Mouse (Mus musculus) hindbrain, embryonic 12.5 days (tissue): ENCODE measurements at regions not wholly inside any gene's neighbourhood (a gene's known extent, or its start where the extent isn't known, plus 50 kb on each side); places are given as distances from the start of the nearest gene placed in this dataset.

Experiments
- ATAC-seq: fragments of 200-750 bp; cut with Nextera tagmentation; 2 replicates; pipeline ENCODE4 v1.8.0; 2017; ENCODE audit warnings: moderate TSS enrichment; ENCODE audit not compliant: low FRiP score
- H3K27ac ChIP-seq: fragments of 300-500 bp; sonication (generic); 2 replicates; pipeline ENCODE4 v1.5.1; 2016; ENCODE audit warnings: mild to moderate bottlenecking
- H3K27me3 ChIP-seq: fragments of 300-500 bp; sonication (generic); 2 replicates; pipeline ENCODE4 v1.6.1; 2016; ENCODE audit warnings: mild to moderate bottlenecking
- H3K36me3 ChIP-seq: fragments of 300-500 bp; sonication (generic); 2 replicates; pipeline ENCODE4 v1.6.1; 2016; ENCODE audit warnings: mild to moderate bottlenecking
- H3K4me1 ChIP-seq: fragments of 300-500 bp; sonication (generic); 2 replicates; pipeline ENCODE4 v1.6.1; 2016
- H3K4me2 ChIP-seq: fragments of 300-500 bp; sonication (generic); replicated peaks from 2 replicates; pipeline ENCODE4 v1.6.1; 2016; ENCODE audit warnings: mild to moderate bottlenecking
- H3K4me3 ChIP-seq: fragments of 300-500 bp; sonication (generic); 2 replicates; pipeline ENCODE4 v1.5.1; 2016; ENCODE audit warnings: mild to moderate bottlenecking
- H3K9ac ChIP-seq: fragments of 300-500 bp; sonication (generic); 2 replicates; pipeline ENCODE4 v1.6.1; 2016; ENCODE audit warnings: mild to moderate bottlenecking, moderate library complexity
- H3K9me3 ChIP-seq: fragments of 300-500 bp; sonication (generic); replicated peaks from 2 replicates; pipeline ENCODE4 v1.6.1; 2016; ENCODE audit warnings: mild to moderate bottlenecking
- whole genome bisulfite sequencing: fragments of 180-500 bp; shearing (Covaris S2); methylation state at CpG from one replicate; pipeline ENCODE4 v1.1.7; 2016; 5-methylcytosine and 5-hydroxymethylcytosine counted together

DNA sequence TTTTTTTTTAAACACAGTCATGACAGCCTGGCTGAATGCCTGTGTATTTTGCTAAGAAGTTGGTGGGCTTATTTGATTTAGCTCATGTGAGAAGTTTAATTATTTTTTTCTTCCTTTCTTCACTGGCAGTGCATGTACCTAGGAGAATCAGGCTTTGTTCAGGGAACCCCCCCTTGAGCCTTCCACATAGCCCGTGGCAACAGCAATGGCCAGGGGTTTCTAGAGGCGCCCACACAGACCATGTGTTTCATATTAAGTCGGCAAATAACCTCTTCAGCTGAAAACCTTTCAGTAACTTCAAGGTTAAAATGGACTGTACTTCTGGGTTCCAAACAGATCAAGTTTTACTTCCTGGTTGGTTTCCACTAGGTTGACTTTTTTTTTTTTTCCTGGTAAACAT is 218.3 kb downstream of the Slc30a10 start:
- WGBS: 59% methylated on average over 3 of the region's 3 CpGs
- Histone ChIP-seq H3K27me3 (no peaks in the 10 kb centered on the region), H3K9me3 (no peaks in the 10 kb centered on the region), H3K4me1 (0 out of 2 replicates have a peak, but pooled peaks cover 7% of the 10 kb centered on the region), H3K27ac (no peak overlapping the region; the same call in 1 of the 2 replicates), H3K9ac (no peak overlapping the region), H3K4me2 (no peak overlapping the region), H3K36me3 (no peaks in the 10 kb centered on the region), H3K4me3 (no peak overlapping the region)
- ATAC-seq: no peak

DNA sequence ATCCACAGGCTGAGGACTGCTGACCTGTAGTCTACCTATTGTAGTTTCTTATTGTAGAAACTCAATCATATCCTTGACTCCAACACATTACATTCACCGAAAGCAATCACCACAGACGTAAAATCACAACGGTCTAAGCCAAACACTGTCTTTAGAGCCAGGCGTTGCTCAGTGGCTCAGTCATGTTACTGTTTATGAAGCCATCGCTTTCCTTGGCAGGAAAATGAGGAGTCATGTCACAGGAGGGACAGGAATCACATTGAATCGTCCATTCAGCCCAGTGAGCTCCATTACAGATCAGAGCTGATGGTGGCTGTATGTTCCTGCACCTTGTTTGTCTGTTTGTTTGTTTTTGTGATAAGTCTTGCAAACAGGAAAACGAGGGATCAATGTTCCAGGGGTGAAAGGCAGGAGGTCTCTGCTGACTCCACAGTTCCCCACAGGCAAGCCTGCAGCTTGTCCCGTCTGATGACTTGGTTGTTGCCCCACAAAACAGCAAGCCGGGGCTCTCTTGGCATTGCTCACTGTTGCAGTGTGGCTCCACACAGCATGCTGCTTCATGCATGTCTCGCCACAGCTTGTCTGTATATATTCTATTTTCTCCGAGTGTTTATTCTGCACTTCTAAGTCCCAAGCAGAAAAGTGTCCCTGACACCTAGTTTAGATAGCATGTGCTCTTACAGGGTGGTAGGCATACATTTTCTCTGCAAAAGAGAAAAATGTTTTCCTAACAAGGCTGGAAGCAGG is 221.2 kb downstream of the Slc30a10 start:
- H3K36me3 ChIP-seq: no peaks in the 10 kb centered on the region
- H3K9ac ChIP-seq: no peak overlapping the region
- H3K4me2 ChIP-seq: no peak overlapping the region
- ATAC-seq: no peak
- H3K9me3 ChIP-seq: no peaks in the 10 kb centered on the region
- H3K4me1 ChIP-seq: 0 out of 2 replicates have a peak, but pooled peaks cover 3% of the 10 kb centered on the region
- no peak overlapping the region for H3K27ac ChIP-seq
- WGBS: 83% methylated on average over 11 of the region's 11 CpGs
- no peak overlapping the region for H3K4me3 ChIP-seq
- H3K27me3 ChIP-seq: no peaks in the 10 kb centered on the region

DNA sequence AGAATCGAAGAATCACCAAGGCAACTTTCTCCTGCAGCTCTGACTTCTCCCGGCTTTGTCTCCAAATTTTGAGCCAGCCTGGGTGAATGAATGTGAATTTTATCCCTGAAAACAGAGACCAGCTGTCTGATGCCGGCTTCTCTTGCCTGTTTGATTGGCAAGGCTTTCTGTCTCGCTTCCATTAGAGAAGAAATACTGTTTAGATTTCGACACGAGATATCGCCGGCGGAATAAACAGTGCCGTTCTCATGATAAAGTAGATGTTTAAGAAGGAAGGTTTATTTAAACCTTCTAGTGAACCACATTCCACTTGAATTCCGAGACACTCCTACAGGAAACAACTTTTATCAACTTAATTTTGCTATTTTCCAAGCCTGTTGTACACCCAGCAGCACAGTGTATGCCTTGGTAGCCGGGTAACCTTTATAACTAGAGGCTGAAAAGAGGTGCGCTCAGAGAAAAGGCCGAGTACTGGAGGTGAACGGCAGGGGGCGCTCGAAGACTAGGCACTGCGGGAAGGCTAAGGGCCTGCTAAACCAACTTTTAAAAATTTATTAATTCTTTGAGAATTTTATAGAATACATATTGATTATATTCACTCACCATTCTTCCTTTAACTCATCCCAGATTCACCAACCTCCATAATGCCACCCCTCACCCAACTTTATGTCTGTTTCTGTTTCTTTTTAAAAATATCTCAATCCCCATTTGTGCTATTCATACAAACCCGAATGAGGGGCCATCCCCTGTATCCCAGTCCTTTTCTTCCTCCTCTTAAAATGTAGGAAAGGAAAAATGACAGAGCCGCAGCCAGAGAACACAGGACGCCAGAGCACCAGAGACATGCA is 227.2 kb downstream of the Slc30a10 start:
- H3K36me3 ChIP-seq: no peaks in the 10 kb centered on the region
- no peak overlapping the region for H3K4me3 ChIP-seq
- 0 out of 2 replicates have a peak overlapping the region, but pooled peaks have one; percentile 24 for H3K27ac ChIP-seq
- H3K27me3 ChIP-seq: no peaks in the 10 kb centered on the region
- no peaks in the 10 kb centered on the region for H3K9me3 ChIP-seq
- no peaks in the 10 kb centered on the region for H3K4me1 ChIP-seq
- no peak overlapping the region for H3K9ac ChIP-seq
- ATAC-seq: peak; percentile 72
- H3K4me2 ChIP-seq: peak overlapping the region; percentile 33
- 33% methylated on average over 21 of the region's 21 CpGs for WGBS

DNA sequence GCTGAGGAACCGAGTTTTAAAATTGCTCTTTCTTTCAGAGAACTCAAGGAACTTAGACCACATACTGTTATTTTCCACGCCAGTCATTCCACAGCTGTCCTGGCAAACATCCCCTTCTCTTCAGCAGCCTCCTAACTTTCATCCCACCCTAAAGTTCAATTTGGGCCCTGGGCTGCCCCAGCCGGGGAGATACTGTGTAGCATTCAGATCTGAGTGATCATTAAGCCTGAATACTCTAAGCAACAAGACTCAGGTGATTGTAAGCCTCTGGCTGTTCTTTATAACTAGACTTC is 227.8 kb downstream of the Slc30a10 start:
- Histone ChIP-seq H3K27ac (0 out of 2 replicates have a peak overlapping the region, but pooled peaks have one; percentile 5), H3K4me2 (no peak overlapping the region), H3K4me3 (no peak overlapping the region), H3K9ac (no peak overlapping the region), H3K36me3 (no peaks in the 10 kb centered on the region), H3K9me3 (no peaks in the 10 kb centered on the region), H3K27me3 (no peaks in the 10 kb centered on the region), H3K4me1 (no peaks in the 10 kb centered on the region)
- WGBS: 47% methylated on average over 3 of the region's 3 CpGs
- no peak for ATAC-seq

DNA sequence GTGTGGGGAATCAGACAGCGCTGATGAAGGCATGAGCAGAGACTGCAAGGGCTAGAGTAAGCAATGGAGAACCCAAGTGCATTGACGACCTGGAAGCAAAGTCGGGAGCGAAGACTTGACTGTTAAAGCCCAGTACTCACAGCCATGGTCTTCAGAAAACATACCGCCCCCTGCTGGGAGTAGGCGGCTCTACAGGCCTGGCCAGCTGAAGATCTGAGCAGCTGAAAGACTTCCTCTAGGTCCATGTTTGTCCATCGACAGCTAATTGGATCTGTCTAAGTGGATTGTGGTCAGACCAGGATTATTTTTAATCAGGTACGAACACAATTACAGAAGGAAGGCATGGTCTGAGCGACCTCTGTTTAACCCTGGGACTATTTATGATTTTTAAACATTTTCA is 230.0 kb downstream of the Slc30a10 start:
- H3K27me3 ChIP-seq: no peaks in the 10 kb centered on the region
- ATAC-seq: no peak
- no peak overlapping the region for H3K4me3 ChIP-seq
- H3K4me1 ChIP-seq: no peaks in the 10 kb centered on the region
- H3K4me2 ChIP-seq: no peak overlapping the region
- no peaks in the 10 kb centered on the region for H3K36me3 ChIP-seq
- no peak overlapping the region for H3K27ac ChIP-seq
- WGBS: 76% methylated on average over 9 of the region's 9 CpGs
- H3K9ac ChIP-seq: no peak overlapping the region
- H3K9me3 ChIP-seq: no peaks in the 10 kb centered on the region

DNA sequence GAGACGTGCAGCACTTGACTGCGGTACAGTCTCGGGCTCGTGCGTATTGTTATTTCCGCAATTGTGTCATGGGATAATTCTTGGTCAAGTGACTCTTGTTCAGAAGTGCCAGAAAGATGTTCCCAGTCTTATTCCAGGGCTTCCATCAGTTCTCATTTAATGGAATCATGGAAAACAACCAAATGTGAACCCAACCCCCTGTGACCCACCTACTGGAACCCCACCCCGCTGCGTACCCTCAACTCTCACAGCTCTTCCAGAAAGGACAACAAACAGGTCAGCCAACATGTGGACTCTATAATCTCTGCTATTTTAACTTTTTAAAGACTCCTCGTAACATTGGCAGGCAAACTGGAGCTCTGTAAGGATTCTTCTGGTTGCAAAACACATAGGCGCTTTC is 233.9 kb downstream of the Slc30a10 start:
- Histone ChIP-seq H3K4me2 (no peak overlapping the region), H3K27ac (no peak overlapping the region), H3K4me3 (no peak overlapping the region), H3K4me1 (no peaks in the 10 kb centered on the region), H3K27me3 (no peaks in the 10 kb centered on the region), H3K36me3 (no peaks in the 10 kb centered on the region), H3K9ac (no peak overlapping the region), H3K9me3 (no peaks in the 10 kb centered on the region)
- 89% methylated on average over 10 of the region's 10 CpGs for whole genome bisulfite sequencing
- no peak for ATAC-seq

DNA sequence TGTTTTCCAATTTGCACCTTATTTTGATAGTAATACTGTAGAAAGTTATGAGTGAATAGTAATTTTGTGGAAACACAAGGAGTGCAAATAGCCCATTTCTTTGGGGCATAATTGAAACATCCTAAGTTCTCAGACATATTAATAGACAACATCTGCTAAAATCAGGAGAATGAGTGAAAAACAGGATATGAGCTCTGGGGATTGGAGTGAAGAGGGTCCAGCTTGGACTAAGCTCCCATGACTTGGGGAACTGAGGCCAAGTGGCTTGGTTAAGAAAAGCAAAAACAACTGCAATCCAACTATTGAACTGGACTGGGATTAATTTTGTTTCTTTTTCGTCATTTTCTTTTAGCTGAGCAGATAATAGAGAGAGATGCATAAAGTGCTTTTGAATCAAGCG is 240.7 kb downstream of the Slc30a10 start:
- H3K27ac ChIP-seq: no peak overlapping the region
- no peaks in the 10 kb centered on the region for H3K27me3 ChIP-seq
- ATAC-seq: no peak
- no peak overlapping the region for H3K4me3 ChIP-seq
- no peak overlapping the region for H3K9ac ChIP-seq
- H3K9me3 ChIP-seq: no peaks in the 10 kb centered on the region
- H3K36me3 ChIP-seq: no peaks in the 10 kb centered on the region
- WGBS: 91% methylated on average over 2 of the region's 2 CpGs
- no peak overlapping the region for H3K4me2 ChIP-seq
- H3K4me1 ChIP-seq: no peaks in the 10 kb centered on the region

DNA sequence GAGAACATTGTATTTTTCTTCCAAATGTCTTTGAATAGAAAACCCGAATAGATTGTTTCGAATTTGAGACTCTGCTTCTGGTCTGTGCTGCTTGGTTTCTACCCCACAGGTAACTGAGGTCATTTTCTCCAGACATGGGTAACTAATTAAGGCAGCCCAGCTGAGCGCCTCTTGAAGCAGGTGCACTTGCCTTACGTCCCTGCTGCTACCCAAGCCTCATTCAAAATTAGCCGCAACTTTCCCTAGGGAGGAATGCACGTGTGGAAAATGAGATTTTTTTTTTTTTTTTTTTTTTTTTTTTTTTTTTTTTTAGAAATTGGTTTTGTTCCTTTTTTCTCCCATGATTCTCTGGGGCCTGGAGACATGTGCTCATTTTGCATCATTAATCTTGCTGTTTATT is 245.1 kb downstream of the Slc30a10 start:
- no peak for ATAC-seq
- WGBS: 63% methylated on average over 6 of the region's 6 CpGs
- Histone ChIP-seq H3K9ac (no peak overlapping the region), H3K36me3 (no peaks in the 10 kb centered on the region), H3K27me3 (no peaks in the 10 kb centered on the region), H3K27ac (no peak overlapping the region), H3K4me3 (no peak overlapping the region), H3K4me2 (no peak overlapping the region), H3K4me1 (no peaks in the 10 kb centered on the region), H3K9me3 (no peaks in the 10 kb centered on the region)

DNA sequence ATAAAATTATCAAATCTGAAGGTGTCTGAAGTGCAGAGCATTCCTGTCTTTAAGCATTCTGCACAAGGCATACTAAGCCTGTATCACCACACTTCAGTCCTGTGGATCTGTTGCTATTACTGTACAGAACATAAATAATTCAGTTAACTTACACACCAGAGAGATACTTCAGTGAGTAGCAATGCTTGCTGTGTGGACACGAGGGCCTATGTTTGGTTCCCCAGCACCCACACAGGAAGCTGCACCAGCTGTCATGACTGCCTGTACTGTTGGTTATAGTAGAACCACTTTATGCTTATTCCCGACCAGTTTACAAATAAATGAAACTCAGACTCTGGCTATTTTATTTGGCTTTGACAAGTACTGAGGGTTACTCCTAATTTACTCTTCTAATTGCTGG is 271.7 kb downstream of the Slc30a10 start:
- no peak for ATAC-seq
- Histone ChIP-seq H3K27ac (no peak overlapping the region), H3K4me2 (no peak overlapping the region), H3K4me3 (no peak overlapping the region), H3K9ac (no peak overlapping the region), H3K9me3 (no peaks in the 10 kb centered on the region), H3K27me3 (no peaks in the 10 kb centered on the region), H3K4me1 (0 out of 2 replicates have a peak, but pooled peaks cover 2% of the 10 kb centered on the region), H3K36me3 (no peaks in the 10 kb centered on the region)
- 87% methylated on average over 2 of the region's 2 CpGs for WGBS

DNA sequence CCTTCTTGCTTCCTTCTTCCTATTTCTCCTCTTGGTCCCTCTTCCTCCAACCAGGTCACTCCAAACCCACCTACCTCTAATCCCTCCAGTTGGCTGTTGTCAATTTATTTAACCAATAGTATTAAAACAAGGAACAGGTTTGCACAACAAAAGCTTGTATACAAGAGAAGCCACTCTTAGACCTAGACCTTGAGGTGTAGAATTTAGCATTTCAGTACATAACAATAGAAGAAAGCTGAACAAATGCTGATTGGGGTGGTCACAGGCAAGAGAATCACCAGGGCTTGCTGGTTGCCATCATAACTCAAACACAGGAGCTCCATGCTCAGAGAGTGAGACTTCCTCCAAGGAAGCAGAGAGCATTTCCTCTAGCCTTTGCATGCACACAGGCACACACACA is 272.2 kb downstream of the Slc30a10 start:
- no peaks in the 10 kb centered on the region for H3K36me3 ChIP-seq
- H3K27ac ChIP-seq: no peak overlapping the region
- H3K9ac ChIP-seq: no peak overlapping the region
- H3K27me3 ChIP-seq: no peaks in the 10 kb centered on the region
- no peak overlapping the region for H3K4me3 ChIP-seq
- no peaks in the 10 kb centered on the region for H3K9me3 ChIP-seq
- ATAC-seq: no peak
- H3K4me1 ChIP-seq: 0 out of 2 replicates have a peak, but pooled peaks cover 2% of the 10 kb centered on the region
- H3K4me2 ChIP-seq: no peak overlapping the region

DNA sequence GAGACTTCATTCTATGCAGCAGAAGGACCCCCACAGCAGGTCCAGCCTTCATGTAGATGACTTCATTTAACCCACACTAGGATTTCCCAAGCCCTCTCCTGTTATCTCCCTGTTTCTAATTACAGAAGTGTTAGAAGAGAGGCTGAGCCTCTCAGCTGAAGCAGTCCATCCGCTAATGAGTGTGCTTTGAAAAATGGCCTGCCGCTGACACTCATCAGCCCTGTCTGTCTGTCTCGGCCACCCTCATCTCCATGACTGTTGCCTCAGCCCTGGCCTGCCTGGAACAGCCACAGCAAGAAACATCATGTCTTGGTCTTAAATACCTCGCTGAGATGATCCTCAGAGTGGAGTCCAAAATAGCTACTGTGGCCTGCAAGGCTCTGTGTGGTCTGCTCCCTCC is 273.1 kb downstream of the Slc30a10 start:
- Histone ChIP-seq H3K36me3 (no peaks in the 10 kb centered on the region), H3K9me3 (no peaks in the 10 kb centered on the region), H3K4me3 (no peak overlapping the region), H3K9ac (no peak overlapping the region), H3K27me3 (no peaks in the 10 kb centered on the region), H3K27ac (no peak overlapping the region), H3K4me1 (0 out of 2 replicates have a peak, but pooled peaks cover 2% of the 10 kb centered on the region), H3K4me2 (no peak overlapping the region)
- 63% methylated on average over 4 of the region's 4 CpGs for WGBS
- ATAC-seq: no peak

DNA sequence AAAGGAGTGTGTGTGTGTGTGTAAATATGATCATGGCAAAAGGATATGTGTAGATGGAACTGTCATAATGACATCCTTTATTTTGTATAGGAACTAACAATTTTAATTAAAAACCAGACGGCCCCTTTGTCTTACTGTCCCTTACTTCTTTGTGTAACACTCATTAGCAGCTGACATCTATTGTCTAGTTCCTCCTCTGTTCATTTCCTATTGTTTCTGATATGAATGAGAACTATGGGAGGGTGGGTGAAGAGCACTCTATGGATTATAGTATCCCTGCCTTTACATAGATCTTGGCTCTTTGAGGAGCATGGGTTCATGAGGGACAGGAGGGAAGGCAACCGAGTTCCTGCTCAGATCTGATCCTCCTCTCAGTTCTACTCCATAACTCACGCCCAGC is 273.8 kb downstream of the Slc30a10 start:
- 77% methylated on average over 3 of the region's 3 CpGs for whole genome bisulfite sequencing
- no peaks in the 10 kb centered on the region for H3K27me3 ChIP-seq
- H3K4me1 ChIP-seq: 0 out of 2 replicates have a peak, but pooled peaks cover 2% of the 10 kb centered on the region
- H3K36me3 ChIP-seq: no peaks in the 10 kb centered on the region
- ATAC-seq: no peak
- no peak overlapping the region for H3K4me2 ChIP-seq
- H3K27ac ChIP-seq: no peak overlapping the region
- no peaks in the 10 kb centered on the region for H3K9me3 ChIP-seq
- no peak overlapping the region for H3K4me3 ChIP-seq
- H3K9ac ChIP-seq: no peak overlapping the region

DNA sequence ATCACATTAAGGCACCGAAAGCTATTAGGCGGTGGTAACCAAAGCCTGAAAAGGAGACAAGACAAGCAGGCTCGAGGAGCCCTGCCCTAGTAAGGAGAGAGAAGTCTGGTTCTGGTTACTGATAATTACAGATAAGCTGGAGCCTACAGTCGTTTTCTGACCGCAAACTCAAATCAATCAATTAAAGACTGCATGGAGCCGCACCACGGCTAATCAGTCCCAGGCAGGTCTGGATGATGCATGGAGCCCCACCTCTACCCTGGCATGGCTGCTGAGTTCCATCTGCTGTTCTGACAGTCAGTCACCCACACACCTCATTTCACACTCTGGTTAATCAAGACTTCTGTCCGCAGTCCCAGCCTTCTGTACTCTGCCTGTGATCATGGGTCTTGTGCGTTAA is 276.4 kb downstream of the Slc30a10 start:
- Histone ChIP-seq H3K4me3 (no peak overlapping the region), H3K4me2 (no peak overlapping the region), H3K9me3 (no peaks in the 10 kb centered on the region), H3K27me3 (no peaks in the 10 kb centered on the region), H3K36me3 (no peaks in the 10 kb centered on the region), H3K9ac (no peak overlapping the region), H3K4me1 (0 out of 2 replicates have a peak, but pooled peaks cover 2% of the 10 kb centered on the region), H3K27ac (no peak overlapping the region)
- 57% methylated on average over 9 of the region's 9 CpGs for WGBS
- ATAC-seq: no peak
